Mouse (Mus musculus) bone marrow, adult 2 months (tissue): Measurements from ENCODE around the gene Olfr203.

Experiments used
- CTCF ChIP-seq: fragments of 200-500 bp; IDR thresholded peaks from 2 replicates; pipeline ENCODE4 v1.5.1; 2011; ENCODE audit warnings: low read length, control low read depth; ENCODE audit not compliant: control insufficient read depth, insufficient read depth
- POLR2A ChIP-seq: fragments of 200-500 bp; IDR thresholded peaks from 2 replicates; pipeline ENCODE4 v1.6.1; 2011; ENCODE audit warnings: low read depth, mild to moderate bottlenecking, control low read depth, low read length, borderline replicate concordance; ENCODE audit not compliant: control insufficient read depth

GRCm38 (mm10) chr16:59331038-59331437 lies 32.4 kb downstream of the Olfr203 start, which contains the start of gene Olfr205:
- TF ChIP-seq CTCF, result no peak
- TF ChIP-seq POLR2A, result no peak
